Mouse (Mus musculus): ENCODE results near the gene Cyp11a1.

Gene Cyp11a1

GRCm38 (mm10) chr9:58065532-58065931 is 59.3 kb downstream of the Cyp11a1 start:
- no peak for TF ChIP-seq GATA4 (IDR thresholded peaks at IDR 0.05; ENCODE audit: insufficient replicate concordance, low read length)

- no peak for TF ChIP-seq GATA4 (IDR thresholded peaks at IDR 0.05; ENCODE audit: insufficient replicate concordance, low read length)
These were observed 59.9 kb downstream of the Cyp11a1 start for GRCm38 (mm10) chr9:58065977-58066730.

- TF ChIP-seq GATA4 (IDR thresholded peaks at IDR 0.05; ENCODE audit: insufficient replicate concordance, low read length): no peak
These were observed 60.5 kb downstream of the Cyp11a1 start for GRCm38 (mm10) chr9:58066731-58067095.

- TF ChIP-seq GATA4 (IDR thresholded peaks at IDR 0.05; ENCODE audit: insufficient replicate concordance, low read length): no peak
These were observed 61.3 kb downstream of the Cyp11a1 start for GRCm38 (mm10) chr9:58067546-58067945.

GRCm38 (mm10) chr9:58074561-58074960 is 68.3 kb downstream of the Cyp11a1 start:
- TF ChIP-seq GATA4 (IDR thresholded peaks at IDR 0.05; ENCODE audit: insufficient replicate concordance, low read length): no peak
